Mouse (Mus musculus): ENCODE measurements around the gene Cyp3a25.
"Not testable (repeated sequence)": the region's sequence is repeated elsewhere in the genome, so short reads cannot be mapped to it uniquely, and the experiment has no call there.

Cyp3a25 gene

GRCm38 (mm10) chr5:146009509-146009908, at the start of gene Cyp3a25:
TSS of gene Cyp3a25 (minus strand) at chr5:146009618.
- DNase-seq (ENCODE audit: low spot score) = not testable (repeated sequence)

GRCm38 (mm10) chr5:146021136-146021535, 11.7 kb upstream of the Cyp3a25 start:
- no peak for DNase-seq (ENCODE audit: low spot score)

- DNase-seq (ENCODE audit: low spot score) = no peak
Observed at GRCm38 (mm10) chr5:146018275-146018674, 8.9 kb upstream of the Cyp3a25 start.

DNA sequence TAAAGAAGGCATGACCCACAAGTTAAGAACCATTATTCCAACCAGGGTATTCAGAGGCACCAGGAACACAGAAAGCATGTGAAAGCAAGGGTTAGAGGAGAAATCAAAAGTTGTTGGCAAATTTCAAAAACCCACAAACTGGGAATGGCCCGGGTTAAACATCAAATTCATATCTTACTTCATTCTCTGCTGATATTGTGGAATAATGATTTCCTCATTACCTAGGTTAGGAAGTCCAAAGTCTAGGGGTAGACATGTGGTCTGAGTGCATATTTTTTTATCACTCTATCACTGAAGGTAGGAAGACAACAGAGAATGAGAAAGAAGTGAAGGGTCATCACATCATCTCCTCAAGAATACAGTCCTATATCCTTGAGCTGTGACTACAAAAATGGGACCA, 1.8 kb upstream of the Cyp3a25 start:
- DNase-seq (ENCODE audit: low spot score) = no peak

- DNase-seq (ENCODE audit: low spot score) = no peak
Observed at GRCm38 (mm10) chr5:145967080-145967479, 42.3 kb downstream of the Cyp3a25 start.

Data from left cerebral cortex, adult 11 months (tissue).